Mouse (Mus musculus): ENCODE measurements around the gene Fam49a.
"Not testable (repeated sequence)": the region's sequence is repeated elsewhere in the genome, so short reads cannot be mapped to it uniquely, and the experiment has no call there.

Gene Fam49a

DNA sequence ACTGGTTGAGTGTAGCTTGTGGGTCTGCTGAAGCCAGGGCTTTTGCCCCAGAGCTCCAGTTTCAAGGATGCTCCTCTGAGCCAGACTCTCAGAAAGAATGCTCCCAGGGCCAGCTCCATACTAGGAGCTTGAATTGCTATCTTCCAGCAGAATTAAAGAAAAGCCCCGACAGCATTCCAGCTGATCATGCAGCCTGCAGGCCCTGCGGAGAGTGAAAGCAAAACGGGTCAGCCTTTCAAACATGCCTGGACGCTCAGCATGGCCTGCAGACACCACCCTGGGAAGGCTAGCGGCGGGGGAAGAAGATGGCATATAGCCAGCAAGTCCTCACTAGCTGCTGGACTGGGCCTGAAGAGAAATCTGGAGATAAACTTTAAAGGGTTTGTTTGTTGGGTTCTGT lies 55.0 kb downstream of the Fam49a start:
- DNase-seq, result no peak

DNA sequence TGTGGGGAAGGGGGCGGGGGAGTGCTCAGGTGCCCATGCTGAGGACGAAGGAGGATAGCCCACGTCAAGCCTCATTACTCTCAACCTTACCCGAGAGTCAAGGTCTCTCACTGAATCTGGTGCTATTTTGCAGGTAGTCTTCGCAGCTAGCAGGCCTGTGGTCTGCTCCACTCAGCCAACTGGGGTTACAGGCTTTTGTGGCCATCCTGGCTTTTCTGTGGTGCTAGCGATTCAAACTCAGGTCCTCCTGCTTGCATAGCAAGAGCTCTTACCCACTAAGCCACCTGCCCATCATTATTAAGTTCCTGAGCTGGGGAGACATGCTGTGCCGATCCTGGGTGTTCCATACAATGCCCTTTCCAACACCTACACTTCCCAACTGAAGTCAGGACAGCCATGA lies 55.7 kb downstream of the Fam49a start:
- no peak for DNase-seq

DNA sequence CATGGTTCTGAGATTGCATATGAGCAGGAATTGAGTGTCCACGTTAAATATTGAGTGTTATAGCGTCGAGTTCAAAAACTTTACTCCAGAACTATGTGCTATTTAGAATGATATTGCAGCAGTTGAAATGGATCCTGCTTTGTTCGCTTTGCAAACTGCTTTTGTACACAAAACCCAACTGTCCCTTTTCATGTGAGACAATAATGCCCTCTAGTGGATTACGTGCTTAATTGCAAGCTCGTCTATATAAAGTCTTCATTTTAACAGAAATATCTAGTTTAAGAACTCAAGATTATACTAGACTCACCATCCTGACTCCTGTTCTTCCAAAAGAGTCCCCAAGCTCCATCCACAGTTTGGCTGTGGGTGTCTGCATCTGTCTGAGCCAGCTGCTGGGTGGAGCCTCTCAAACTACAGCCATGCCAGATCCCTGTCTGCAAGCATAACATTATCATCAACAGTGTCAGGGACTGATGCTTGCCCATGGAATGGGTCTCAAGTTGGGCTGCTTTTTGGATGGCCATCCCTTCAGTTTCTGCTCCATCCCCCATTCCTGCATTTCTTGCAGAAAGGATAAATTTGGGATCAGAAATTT lies 56.3 kb downstream of the Fam49a start:
- DNase-seq, result peak; percentile 75

- no peak for DNase-seq
Measured at GRCm38 (mm10) chr12:12320693-12321092, 58.8 kb downstream of the Fam49a start.

DNA sequence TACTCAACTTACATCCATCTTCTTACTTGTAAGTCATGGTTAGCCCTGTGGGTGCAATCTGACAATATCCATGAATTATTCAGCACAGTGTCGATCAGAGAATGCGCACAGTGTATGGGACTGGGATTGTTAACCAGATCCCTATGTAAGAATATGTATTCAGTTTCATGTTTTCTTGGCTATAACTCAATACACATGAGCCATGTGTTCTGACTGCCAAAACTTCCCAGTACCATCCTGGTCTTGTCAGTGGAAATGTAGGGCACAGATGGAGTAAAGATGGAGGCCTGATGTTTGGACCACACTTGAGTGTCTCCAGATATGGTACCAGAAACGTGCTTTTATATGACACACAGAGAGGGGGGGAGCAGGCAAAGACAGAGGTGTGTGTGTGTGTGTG lies 59.2 kb downstream of the Fam49a start:
- no peak for DNase-seq

DNA sequence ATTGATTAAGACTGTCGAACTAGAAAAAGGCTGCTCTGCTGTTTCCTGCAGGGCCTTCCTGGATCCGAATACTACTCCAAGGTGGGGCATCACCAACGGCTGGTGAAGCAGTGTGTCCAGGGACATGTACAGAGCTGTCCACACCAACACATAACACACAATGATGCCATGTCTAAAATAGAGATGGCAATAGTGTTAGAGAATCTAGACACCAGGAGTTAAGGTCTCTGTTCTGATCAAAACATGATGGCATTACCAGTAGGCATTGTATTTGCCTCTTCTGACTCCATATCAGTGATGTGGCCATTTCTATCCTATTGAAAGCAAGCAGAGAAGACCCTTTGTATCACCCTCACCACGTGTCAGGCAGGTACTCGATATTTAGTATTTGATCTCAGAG lies 61.1 kb downstream of the Fam49a start:
- no peak for DNase-seq

DNA sequence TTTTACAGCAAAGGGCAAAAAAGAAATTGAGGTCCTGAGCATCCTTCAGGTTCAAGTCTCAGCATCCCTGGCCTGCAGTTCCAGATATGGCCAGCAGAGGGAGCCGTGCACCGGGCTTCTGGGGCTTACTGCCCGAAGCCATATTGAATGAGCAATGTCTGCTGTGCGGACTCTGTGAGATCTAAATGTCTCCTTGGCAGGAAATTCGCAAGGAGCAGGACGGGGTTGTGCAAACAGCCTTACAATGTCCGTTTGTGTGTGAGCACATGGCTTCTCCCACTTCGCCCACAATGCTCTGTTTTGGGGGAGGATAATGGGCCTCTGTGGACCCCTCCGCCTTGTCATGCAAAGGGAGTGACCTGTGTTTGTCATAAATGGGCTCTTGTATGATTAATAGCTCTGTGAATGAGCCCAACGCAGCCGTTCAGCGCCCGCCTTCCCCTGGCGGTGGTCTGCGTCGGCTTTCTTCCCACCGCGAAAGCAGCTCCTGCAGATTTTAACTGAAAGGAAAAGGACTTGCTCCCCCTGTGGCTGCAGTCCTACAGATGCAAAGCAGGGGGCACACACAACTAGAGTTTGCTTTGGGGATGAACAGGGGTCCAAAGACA lies 61.8 kb downstream of the Fam49a start:
- DNase-seq, result peak; percentile 87

- not testable (repeated sequence) for DNase-seq
Measured at GRCm38 (mm10) chr12:12324266-12324665, 62.3 kb downstream of the Fam49a start.

- no peak for DNase-seq
Measured at GRCm38 (mm10) chr12:12333526-12334310, 71.8 kb downstream of the Fam49a start.

DNA sequence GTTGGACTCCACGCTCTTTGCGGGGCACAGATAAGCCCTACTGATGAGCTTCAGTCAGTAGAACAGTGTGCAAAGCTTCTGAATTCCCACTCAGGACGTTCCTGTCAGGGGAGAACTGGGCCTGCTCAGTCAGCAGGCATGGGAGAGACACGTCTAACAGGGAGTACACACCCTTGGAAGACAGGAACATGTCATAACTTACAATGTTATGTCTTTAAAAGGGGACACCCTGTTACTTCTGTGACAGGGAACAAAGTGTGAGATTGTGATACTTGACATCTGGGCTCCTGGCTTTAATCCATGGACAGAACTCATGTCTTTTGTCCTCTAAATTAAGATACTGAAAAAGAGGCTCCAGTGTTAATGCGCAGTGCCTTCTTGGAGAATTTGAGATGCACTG lies 72.5 kb downstream of the Fam49a start:
- no peak for DNase-seq

DNA sequence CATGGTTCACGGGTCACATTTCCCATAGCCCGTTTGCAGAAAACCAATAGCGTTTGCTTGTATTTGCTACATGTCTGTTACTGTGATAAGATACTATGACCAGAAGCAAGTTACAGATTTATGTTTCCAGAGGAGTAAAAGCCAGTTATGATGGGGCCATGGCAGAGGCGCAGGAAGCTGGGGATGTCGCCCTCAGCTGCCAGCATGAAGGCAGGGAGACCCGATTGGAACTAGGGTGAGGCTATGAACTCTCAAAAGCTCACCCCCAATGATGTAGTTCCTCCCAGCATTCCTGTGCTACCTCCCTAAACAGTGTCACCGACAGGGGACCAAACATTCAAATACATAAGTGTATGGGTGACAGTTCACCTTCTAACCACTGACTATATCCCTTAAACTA lies 73.6 kb downstream of the Fam49a start:
- no peak for DNase-seq

DNA sequence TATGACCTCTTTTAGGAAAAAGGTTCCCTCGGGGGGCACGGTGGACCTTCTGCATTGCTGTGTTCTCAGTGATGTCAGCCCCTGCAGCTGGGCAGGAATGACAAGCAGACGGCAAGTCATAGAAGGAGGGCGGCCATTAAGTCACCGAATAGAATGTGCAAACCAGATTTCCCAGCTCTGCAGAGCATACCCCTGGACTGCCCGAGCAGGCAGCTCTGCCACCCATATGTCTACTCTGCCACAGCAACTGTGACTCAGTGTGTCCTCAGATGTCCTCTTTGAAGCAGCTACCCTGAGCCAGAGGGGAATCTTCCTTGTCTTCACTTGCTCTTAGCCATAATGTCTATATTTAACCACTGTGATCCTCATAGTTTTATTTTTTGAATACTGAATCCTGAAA lies 75.4 kb downstream of the Fam49a start:
- DNase-seq, result no peak

DNA sequence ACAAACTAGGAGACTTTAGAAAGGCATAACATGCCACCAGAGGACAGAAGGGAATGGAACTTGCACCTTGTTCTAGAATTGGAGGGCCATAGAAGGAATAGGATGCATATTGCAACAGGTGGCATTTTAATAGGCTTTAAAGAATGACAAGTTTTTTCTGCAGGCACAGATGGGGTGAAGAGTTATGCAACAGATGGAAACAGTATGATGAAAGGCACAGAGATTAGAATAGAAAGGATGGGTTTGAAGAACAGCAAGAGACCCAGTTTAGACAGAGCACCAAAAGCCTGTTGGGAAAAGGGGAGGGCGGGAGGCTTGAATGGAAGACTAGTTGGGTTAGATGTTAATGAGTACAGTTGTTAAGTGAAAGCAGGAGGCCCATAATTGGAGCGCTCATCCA lies 81.4 kb downstream of the Fam49a start:
- DNase-seq, result no peak

GRCm38 (mm10) chr12:12348625-12349024 lies 86.7 kb downstream of the Fam49a start:
- DNase-seq, result no peak

DNA sequence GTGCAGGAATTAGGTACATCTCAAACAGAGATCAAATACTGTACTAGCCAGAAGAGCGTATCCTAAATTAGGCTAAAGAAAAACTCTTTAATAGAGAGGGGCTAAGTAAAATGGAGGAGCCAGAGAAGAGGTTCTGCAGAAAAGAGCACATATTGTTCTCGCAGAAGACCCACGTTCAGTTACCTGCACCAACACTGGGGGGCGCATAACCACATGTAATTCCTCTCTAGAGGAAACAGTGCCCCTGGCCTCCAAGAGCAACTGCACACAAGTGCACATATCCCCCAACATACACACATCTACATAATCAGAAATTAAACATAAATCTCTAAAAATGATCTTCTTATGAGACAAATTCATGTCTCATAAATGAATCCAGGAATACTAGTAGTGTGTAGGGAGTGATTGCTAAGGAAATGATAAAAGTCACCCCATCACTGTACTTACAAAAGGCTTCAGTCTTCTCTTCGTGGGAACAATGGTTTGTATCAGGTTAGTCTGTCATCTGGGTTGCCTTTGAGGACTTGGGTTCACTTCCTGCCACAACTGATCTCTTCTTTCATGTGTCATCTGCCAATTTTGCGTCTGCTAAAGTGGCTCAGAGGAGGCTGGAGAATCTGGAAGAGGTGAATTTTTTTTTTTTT lies 87.8 kb downstream of the Fam49a start:
- DNase-seq, result no peak

DNA sequence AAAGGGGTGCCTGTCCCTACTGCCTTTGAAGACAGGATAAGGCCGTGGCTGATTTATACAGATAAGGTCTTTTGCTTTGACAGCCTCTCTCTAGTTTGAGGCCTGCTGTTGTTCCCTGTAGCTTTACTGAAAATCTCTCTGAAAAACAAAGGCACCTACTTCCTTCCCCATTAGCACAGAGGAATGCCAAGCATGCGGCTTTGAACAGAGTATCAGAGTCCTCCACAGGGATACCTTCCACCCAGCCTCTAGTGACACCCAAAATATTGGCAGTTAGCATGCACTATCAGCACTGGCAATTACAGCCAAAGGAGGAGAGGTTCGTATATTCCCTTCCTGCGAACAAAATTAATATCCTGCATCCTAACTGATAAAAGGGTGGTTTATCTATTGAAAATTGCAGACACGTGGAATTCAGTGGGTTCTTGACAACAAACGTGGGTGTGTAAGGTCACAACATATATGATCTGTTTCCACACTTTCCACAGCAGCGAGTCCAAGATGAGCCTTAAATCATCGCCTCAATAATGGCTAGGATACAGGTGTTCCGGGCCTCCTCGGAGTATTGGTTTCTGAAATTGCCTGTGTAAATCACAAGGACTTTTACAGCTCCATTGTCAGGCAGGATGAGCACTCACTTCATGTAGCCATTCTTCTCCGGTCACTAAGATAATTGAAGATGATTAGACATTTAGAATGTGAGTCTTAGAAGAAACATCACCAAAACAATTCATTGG lies 90.0 kb downstream of the Fam49a start:
- DNase-seq, result no peak

DNA sequence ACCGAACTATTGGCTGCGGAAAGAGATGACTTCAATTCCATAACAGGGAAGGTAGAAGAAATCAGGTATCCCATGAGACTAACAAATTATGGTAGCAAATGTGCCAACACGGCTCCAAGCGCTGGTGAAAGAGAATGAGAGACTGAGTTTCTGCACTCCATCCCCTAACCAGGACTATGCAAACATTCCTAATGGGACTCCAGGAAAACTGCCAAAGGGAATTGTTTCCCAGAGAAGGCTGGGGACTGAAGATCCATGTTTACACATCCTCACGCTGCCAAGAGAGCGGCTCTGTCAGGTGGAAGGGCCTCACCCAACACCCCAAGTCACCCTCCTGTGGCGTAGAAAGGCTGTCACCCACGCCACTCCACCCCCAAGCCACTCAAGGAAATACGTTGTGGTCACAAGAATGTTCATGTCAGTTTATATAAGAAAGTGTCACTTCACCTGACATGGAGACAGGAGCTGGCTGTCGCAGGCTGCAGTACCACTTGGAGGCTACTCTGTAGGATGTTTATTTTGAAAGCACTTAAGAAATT lies 92.2 kb downstream of the Fam49a start:
- no peak for DNase-seq

- DNase-seq, result no peak
Measured at GRCm38 (mm10) chr12:12356048-12356447, 94.1 kb downstream of the Fam49a start.

- no peak for DNase-seq
Measured at GRCm38 (mm10) chr12:12356463-12356862, 94.5 kb downstream of the Fam49a start.

- DNase-seq, result no peak
Measured at GRCm38 (mm10) chr12:12356946-12357345, 95.0 kb downstream of the Fam49a start.

DNA sequence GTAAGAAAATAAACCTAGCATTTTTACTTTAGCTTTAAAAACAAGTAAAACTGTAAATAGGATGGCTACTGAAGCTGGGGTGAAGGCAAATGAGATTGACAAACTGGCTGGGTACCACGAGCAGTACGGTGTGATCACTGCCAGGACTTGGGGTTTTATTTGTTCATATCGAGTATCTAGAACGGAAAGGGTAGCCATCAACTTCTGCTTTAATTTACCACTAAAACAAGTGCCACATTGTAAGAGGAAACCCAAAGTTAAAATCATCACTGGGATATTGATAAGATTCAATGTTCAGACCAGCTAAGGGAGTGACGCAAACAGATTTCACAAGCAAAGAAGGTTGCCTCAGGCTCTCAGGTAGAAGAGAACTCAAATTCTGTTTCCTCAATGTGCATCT lies 98.0 kb downstream of the Fam49a start:
- DNase-seq, result no peak

DNA sequence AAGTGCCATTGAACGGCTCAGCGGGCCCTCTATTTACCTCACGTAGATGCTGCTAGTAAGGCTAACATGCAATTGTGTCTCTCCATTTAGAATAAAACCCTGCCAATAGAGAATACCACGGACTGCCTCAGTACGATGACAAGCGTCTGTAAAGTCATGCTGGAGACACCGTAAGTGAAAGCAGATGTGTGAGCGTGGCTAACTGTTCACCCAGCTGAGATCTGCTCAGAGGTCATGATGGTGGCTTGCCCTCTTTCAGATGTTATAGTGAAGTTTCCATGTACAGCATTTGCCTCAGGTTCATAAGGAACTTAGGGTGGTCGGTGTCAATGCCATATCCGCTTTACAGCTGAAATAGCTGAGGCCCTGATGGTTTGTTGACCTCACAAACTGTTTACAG lies 100.4 kb downstream of the Fam49a start:
- DNase-seq, result peak; percentile 38

DNA sequence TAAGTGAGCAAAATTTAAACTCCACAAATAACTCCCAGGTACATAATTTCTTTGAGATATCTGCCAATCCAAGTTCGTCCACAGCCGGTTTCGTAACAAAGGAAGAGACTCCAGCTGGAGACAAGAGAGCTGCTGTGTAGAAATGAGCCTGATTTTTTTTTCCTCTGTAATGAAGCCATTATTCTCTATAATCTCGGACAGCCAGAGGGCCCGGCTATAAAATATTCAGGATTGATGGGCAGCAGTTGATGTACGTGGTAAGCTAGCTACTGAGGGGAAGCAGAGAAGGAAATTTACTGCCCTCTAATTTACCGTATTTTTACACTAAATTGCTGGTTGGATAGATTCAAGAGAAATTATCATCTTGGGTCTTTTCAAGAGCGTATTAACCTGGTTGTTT lies 102.3 kb downstream of the Fam49a start:
- DNase-seq, result no peak

Measured in embryo, embryonic 11 days (tissue).